Mouse (Mus musculus) megakaryocyte-erythroid progenitor cell, adult 5-6 weeks (primary cell): ENCODE data around the gene Keap1. TPM values are rescaled to one million over a fixed set of nuclear protein-coding genes. Genes with fewer than 3 reads are reported as not detected.
"Not testable (repeated sequence)": the region's sequence is repeated elsewhere in the genome, so short reads cannot be mapped to it uniquely, and the experiment has no call there.

Experiments
- ATAC-seq: replicated peaks from 2 replicates; pipeline ENCODE4 v1.8.0; 2016; ENCODE audit warnings: mild to moderate bottlenecking, inconsistent platforms; ENCODE audit not compliant: severe bottlenecking, poor library complexity, low FRiP score, low TSS enrichment
- total RNA-seq, 2 experiments: library from RNA; stranded (forward) in 1 of 2; stranded (reverse) in 1 of 2; fragments of 200-1000, 215-1000 nt in 1 of 2; fragments of >200 nt in 1 of 2; fragmentation: Nextera tagmentation in 1 of 2; gene quantifications; 2 replicates each; pipeline ENCODE4 v1.2.3; 2014 to 2017

The Keap1 gene
- total RNA-seq, 2 experiments from 2014 or later = 25.3 to 32.7 TPM

DNA sequence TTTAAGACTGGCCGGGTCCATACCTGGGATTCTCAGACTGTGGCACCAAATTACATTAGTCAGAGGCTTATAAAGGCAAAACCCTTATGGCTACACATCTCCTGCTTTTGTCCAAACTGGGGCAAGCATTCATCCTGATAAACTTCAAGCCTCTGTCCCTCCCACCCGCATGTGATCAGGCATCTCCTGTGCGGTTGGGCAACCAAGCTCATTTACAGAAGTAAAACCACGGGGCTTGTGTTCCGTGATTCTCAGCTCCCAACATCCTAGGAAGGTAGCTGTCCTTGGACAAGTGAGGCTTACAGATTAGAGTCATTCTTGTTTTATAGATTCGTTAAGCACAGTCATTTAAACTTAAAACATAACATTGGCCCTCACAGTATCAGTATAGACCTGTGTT lies 32.3 kb downstream of the Keap1 start:
- ATAC-seq = no peak

DNA sequence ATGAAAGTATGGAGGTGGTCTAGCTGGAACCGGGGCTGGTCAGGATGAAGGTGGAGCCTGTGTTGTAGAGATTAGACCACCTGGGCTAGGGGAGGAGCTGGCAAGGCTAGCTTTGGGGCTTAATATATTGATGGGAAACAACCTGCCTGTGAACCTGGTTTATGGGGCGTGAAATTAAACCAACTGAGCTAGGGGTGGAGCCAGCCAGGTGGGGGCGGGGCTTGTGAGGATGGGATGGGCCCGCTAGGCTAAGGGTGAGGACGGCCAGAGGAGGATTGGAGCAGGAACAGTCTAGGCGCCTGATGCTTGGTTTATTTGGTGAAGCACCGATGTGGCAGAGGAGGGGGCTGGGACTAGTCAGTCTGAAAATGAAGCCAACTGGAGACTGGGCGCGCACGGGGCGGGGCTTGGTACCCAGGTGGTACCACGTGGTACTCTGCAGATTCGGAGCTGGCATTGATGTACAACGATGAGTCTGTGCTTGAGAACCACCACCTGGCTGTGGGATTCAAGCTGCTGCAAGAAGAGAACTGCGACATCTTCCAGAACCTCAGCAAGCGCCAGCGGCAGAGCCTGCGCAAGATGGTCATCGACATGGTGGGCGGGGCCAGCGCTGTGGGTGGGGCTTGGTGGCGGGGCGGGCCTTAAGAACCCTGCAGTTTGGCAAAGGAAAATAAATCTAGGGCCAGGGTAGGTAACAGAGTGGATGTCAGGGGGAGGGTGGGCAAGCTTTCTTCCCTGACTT lies 34.5 kb downstream of the Keap1 start:
- ATAC-seq = no peak

DNA sequence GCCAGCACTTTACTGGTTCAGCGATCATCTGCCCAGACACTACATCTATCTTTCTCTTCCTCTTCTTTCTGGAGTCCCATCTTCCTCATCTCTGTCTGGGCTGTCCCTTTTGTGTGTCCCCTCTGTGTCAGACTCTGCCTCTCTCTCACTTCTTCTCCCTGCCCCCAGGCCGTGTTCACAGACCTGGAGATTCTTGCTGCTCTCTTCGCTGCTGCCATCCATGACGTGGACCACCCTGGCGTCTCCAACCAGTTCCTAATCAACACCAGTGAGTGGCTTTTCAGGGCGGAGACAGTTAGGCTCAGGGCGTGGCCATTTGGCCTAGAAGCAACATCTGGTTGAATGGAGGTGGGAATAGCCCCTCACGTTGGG lies 35.0 kb downstream of the Keap1 start:
- peak; percentile 39; the same call in 1 of the 2 replicates for ATAC-seq

DNA sequence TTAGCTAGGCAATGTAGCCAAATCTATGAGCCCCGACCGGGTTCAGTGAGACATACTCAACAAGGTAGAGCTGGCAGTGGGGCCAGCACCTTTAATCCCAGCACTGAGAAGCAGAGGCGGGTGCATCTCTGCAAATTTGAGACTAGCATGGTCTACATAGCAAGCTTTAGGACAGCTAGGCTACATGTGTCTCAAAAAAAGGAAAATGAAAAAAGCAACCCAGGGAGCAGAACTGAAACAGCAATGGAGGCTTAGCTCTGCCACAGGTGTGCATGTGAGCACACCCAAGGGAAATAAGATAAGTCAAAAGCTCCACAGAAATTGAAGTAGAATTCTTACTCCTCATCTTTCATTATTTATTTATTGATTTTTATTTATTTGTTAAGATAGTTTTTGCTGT lies 40.2 kb downstream of the Keap1 start:
- no peak for ATAC-seq

- ATAC-seq = no peak
These were observed 41.2 kb downstream of the Keap1 start for GRCm38 (mm10) chr9:21197981-21198380.

DNA sequence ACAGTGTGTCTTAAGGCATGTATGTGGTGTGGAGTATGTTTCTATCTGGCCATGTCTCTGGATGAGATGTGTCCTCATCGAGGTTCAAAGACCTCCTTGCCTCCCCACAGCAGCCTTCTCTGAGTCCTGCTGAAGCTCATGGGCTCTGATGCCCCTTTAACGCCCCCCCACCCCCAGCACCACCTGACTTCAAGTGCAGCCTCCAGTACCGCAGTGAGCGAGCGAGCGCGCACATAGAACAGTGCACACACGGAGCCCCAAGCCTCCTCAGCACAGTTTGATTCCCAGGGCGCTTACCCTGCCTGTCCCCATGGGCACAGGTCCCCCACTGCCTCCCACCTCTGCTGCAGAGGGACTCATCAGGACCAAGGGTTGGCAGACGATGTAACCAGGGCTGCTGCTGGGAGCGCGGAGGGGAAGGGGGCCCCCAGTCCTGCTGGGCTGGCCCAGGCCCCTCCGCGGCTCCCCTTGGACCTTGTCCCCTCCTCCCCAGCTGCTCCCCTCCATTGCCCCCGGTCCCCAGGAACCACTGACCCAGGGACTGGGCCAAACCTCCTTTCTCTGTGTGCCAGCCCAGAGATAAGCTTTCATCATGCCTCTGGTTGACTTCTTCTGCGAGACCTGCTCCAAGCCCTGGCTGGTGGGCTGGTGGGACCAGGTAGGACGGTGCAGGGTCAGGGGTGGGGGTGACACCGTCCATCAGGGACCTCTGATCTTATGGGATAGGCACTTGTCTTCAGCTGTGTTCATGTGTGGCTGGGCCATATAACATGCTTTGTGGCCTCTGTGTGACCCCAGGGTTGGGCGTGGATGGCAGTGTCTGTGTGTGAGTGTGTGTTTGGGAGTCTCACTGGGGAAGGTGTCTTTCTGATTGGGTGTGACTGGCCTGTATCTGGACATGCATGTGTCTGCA lies 42.4 kb downstream of the Keap1 start:
- ATAC-seq = no peak

DNA sequence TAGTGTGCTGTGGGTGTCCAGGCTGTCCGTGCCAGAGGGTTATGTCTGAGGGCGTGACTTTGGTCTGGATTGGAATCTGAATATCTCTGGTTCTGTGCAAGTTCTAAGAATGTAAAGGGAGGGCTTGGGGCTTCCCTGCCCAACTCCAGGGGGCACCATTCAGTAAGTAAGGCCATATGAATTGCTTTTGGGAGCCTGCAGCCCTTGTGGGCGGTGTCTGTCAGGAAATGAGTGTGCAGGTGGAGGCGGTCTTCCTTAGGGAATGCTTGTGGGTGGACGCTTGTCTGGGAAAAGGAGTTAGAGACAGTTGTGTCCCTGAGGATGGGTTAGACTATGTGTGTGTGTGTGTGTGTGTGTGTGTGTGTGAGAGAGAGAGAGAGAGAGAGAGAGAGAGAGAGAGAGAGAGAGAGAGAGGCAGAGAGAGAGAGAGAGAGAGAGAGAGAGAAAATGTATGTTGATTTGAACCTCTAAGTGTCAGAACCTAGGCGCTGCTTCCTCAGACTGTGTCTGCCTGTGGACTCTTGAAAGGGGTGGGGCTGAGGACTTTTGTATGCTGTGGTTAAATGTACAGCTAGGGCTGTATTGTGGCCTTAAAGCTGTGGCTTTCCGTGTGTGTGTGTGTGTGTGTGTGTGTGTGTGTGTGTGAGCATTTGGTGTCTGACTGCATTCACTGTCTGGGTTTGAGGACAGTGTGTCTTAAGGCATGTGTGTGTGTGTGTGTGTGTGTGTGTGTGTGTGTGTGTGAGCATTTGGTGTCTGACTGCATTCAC lies 43.2 kb downstream of the Keap1 start:
- not testable (repeated sequence) for ATAC-seq

GRCm38 (mm10) chr9:21194787-21195493 lies 44.2 kb downstream of the Keap1 start:
- no peak for ATAC-seq

DNA sequence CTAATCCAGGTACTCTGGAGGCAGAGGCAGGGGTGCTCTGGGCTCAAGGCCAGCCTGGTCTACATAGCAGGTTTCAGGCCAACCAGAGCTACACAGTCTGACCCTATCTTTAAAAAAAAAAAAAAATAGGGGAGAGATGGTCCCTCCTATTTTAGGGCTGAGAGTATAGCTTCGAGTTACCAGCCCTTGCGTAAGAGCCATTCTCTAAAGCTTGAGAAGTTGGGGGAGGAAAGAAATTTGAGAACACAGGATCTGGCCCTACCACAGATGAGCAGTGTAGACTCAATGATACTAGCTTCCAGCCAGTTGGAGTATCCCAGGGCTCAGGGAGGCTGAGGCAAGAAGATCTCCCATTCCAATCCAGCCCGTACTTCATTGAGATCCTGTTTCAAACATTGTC lies 45.4 kb downstream of the Keap1 start:
- ATAC-seq = no peak

- no peak for ATAC-seq
These were observed 48.5 kb downstream of the Keap1 start for GRCm38 (mm10) chr9:21190670-21191069.

DNA sequence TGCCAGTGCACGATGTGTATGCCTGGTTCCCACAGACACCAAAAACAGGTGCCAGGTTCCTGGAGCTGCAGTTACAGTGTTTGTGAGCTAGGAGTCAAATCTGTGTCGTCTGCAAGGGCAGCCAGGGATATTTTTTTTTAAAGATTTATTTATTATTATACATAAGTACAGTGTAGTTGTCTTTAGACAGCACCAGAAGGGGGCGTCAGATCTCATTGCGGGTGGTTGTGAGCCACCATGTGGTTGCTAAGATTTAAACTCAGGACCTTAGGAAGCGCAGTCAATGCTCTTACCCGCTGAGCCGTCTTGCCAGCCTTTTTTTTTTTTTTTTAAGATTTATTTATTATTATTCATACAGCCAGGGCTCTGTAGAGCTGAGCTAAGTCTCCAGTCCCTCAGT lies 49.3 kb downstream of the Keap1 start:
- ATAC-seq = no peak

GRCm38 (mm10) chr9:21185436-21185835 lies 53.7 kb downstream of the Keap1 start:
- ATAC-seq = no peak

GRCm38 (mm10) chr9:21184733-21185132 lies 54.4 kb downstream of the Keap1 start:
- ATAC-seq = no peak

DNA sequence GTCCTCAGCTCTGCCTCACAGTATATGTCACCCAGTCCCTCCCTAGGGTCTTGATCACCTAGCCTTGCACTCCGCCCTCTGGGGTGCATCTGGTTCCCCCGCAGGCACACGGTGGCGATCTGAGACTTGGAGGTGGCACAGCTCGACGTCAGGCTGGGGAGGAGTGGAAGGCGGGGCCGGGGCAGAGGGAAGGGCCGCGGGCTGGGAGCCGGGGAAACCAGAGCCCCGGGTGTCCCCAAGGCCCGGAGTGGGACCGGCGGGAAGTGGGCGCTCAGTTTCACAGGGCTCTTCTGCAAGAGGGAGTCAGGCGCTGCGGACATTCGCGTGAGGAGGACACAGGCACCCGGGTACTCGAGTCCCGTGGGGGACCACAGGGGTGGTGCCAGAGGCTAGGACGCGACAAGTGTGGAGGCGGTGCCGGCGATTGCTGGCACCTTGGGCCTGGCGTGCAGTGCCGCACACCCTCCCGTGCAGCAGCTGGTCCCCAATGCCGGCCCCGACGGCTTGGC lies 55.2 kb downstream of the Keap1 start:
- ATAC-seq = peak; percentile 78

DNA sequence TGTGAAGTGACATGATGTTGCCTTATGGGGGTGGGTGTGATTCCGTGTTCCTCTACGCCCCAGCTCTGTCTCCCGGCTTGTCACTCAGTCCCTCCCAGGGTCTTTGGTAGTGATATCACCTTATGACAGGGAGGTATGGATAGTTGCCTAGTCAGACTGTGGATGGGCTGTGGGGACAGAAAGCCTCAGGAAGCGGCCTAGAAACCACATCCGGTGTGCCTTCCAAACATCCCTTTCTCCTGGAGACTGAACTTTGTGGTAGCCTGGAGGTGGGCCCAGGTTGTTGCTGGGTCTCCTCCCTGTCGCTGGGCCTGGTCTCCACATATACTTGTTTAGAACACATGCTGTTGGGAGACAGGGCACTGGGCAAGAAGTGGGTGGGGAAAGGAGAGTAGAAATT lies 55.7 kb downstream of the Keap1 start:
- ATAC-seq = peak; percentile 6; the same call in 1 of the 2 replicates

- 0 out of 2 replicates have a peak, but pooled peaks have one; percentile 26 for ATAC-seq
These were observed 57.5 kb downstream of the Keap1 start for GRCm38 (mm10) chr9:21181421-21182220.

DNA sequence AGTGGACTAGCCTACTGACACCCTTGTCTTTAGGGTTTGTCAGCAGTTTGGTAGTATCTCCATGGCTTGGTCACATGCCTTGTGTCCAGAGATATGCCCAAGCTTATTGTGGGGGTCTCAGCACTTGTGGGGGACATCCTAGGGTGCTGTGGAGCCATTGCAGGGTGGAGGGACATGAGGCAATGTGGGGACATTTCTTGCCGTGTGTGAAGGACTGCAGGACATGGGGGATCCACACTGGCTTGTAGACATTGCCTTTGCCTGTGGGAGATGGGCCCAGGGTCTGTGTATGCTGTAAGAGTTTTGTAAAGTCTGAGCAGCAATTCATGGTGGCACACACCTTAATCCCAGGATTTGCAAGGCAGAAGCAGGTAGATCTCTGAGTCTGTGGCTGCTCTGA lies 58.3 kb downstream of the Keap1 start:
- no peak for ATAC-seq

- no peak for ATAC-seq
These were observed 58.8 kb downstream of the Keap1 start for GRCm38 (mm10) chr9:21180402-21180801.
